Mouse (Mus musculus): ENCODE measurements around the gene Khnyn.

Gene Khnyn

GRCm38 (mm10) chr14:55873242-55873713 lies 11.5 kb upstream of the Khnyn start:
- peak in 1 of 2 experiments; percentile 26 for DNase-seq (ENCODE audit: low spot score in 2 of 2)

DNA sequence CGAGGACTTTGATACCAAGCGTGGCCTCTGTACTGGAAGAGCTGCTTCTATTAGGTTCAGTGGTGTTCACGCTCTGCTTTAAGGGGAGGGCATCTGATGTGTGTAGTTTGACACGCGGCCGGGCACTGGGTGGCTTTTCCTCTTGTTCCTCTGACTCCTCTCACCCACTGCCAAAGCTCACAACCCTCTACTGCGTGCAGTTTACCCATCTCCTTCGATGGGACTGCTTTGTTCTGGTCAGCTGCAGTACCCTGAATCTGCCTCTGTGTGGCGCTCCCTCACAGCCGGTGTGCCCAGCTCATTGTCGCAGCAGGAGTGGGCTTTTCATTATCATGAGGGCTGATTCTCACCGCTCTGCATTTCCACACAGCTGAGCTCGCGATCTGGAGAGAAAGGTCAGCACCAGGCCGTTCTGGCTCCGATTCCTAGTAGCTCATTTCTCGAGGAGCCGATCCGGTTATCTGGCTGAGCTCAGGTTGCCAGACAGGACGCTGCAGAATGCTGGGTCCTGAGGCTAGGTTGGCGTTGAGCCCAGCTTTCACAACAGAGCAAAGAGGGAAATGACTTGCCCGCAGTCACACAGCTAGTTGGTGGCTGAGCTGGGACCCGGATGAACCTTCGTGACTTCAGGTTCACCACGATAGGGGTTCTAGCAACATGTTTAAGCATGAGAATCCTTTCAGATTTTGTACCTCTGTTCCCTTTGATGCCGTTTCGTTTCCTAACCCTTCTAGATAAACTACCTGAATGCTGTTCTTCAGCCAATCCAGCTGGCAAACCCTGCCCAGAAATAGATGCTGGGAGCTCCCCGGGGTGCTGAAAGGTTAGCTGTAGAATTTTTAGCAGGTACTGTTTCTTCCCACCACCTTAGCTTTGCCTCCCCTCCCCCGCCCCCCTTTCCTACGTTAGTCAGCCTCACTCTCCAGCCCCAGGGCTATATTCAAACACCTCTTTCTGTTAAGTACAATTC lies 10.7 kb upstream of the Khnyn start:
- DNase-seq (ENCODE audit: low spot score in 2 of 2): peak; percentile 76 to 85

DNA sequence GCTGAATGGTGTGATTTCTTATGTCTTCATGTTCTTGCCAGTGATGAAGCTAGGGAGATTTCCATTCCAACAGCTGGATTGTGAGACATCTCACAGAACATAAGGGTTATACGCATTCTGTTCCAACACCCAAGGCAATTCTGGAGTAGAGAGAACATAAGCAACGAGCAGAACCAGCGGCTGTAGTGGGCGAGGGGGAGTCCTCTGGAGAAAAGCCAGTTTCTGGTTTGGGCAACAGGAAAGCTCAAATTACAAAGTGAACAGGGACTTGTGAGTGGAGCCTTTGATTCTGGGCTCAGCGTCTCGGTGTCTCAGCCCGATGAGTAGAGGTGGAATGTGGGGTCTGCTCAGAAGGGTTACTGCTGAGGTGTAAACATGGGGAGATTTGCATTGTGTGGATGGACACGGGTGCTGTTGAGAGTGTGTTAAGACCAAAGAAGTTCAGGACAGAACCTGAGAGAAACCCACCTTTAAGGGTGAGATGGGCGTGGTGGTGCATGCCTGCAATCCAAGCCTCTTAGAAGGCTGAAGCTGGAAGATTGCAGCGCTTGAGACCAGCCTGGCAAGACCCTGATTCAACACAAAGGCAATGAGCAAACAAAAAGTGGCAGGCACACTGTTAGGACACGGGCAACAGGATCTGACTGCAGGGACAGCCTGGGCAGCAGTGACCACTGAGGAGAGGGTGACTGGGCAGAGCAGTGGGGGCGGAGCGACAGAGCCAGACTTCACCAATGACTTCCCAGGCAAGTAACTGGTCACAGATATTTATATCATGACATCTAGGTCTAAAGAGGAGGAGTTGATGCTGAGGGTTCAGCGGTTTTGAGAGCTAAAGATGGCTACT lies 7.1 kb upstream of the Khnyn start:
- peak in 1 of 2 experiments; percentile 48 for DNase-seq (ENCODE audit: low spot score in 2 of 2)

DNA sequence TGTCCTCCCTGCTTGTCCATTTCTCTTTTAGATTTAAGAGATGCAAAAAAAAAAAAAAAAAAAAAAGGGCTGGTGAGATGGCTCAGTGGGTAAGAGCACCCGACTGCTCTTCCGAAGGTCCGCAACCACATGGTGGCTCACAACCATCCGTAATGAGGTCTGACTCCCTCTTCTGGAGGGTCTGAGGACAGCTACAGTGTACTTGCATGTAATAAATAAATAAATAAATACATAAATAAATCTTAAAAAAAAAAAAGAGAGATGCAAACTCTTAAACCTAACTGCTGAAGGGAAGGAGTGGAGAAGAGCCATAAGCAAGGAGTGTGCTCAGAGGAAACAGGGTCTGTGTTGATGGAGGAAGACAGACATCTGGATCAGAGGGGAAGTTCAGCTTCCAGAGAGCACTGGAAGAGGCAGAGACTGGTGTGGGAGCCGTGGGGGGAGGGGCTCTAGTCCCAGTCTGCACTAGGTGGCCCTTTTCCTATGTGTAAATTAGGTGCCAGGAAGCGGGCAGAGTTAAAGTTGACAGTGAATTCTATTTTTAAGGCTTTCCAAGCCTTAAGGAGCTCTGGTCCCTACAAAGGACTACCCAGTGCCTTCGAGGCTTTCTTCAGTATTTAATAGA lies 6.3 kb upstream of the Khnyn start:
- no peak for DNase-seq (ENCODE audit: low spot score in 2 of 2)

GRCm38 (mm10) chr14:55879623-55880022 lies 5.1 kb upstream of the Khnyn start:
- peak; percentile 85 to 87 for DNase-seq (ENCODE audit: low spot score in 2 of 2)

DNA sequence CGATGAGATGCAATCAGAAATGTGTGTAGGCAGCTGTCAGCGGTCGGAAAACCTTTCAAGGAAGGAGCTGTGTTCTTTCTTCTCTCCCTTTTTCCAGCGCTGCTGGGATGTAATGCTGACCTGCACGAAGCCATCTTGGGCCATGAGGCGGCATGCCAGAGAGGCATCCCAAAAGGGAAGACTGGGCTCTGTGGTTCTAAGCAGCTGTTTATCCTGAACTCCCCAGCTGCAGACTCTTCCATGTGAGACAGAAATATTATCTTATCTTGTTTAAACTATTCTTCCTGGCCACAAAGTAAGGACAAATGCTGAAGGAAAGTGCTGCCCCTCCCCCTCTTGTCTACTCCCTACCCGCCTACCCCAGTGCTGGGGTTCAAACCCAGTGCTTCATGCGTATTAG lies 3.8 kb upstream of the Khnyn start:
- no peak for DNase-seq (ENCODE audit: low spot score in 2 of 2)

DNA sequence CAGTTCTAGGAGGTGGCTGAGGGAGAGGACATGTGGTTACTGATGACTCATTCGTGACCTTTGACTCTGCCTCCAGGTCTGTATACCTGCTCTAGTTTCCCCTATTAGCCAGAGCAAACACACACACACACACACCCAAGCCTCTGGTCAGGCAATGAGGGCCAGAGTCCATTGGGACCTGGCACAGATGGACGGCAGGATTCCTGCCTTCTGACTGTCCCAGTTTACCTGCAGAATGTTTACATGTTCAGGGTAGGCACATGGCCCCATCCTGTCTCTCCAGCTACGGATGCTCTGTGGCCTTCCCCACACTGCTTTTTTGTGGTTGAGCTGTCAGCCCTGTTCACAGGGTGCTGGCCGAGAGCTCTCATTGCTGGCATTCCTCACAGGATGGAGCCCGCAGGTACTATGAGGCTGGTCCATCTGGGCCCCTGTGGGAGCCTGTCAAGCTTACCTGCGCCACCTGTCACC lies 2.5 kb upstream of the Khnyn start:
- DNase-seq (ENCODE audit: low spot score in 2 of 2): peak in 1 of 2 experiments; percentile 28

DNA sequence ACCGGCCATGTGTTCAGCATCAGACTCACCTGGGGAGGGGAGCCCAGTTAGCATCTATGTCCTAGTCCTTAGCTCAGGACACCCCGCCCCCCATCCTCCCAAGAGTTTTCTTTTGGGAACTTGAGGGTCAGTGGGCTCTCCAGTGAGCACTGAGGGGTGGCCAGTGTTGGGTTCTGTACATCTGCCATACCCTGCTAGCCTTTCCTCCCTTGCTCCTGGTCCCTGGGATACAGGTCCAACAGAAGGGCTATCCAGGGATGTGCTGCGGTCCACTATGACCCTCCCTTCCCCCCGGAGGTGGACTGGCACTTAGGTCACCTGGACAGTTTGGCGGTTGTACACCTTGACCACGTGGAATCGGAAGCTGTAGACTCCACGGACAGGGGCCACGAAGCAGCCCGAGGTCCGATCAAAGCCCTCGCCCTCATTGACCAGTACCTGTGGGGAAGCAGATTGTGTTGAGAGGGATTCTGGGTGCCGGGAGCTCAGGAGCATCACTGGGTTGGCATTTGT lies 1.5 kb upstream of the Khnyn start:
- peak in 1 of 2 experiments; percentile 25 for DNase-seq (ENCODE audit: low spot score in 2 of 2)

- DNase-seq (ENCODE audit: low spot score in 2 of 2): no peak
These were observed 1.1 kb upstream of the Khnyn start for GRCm38 (mm10) chr14:55883663-55884062.

GRCm38 (mm10) chr14:55884166-55884565 lies 581 bp upstream of the Khnyn start, which contains the start of gene Cbln3:
Cbln3 (minus strand) TSS chr14:55884392.
- DNase-seq (ENCODE audit: low spot score in 2 of 2): peak; percentile 60 to 71

- DNase-seq (ENCODE audit: low spot score in 2 of 2): peak in 1 of 2 experiments; percentile 41
These were observed 505 bp downstream of the Khnyn start for GRCm38 (mm10) chr14:55885114-55885790.

DNA sequence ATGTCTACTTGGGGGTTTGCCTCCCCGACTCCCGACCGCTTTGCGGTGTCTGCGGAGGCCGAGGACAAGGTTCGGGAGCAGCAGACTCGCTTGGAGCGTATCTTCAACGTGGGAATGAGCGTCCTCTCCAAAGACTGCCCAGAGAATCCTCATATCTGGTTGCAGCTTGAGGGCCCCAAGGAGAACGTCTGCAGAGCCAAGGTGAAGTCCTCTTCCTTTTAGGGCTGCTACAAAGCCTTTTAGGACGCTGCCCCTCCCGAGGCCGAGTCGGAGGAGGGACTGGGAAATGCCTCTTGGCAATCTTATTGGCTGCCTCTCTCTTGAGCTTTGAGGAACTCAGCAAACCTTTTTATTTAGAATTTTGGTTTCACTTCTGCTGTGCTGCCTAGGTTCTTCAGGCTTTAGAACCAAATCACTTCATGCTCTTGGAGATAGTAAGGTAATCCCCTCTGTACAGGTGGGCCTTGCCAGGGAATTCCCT lies 1.1 kb downstream of the Khnyn start:
- peak; percentile 60 to 61 for DNase-seq (ENCODE audit: low spot score in 2 of 2)

DNA sequence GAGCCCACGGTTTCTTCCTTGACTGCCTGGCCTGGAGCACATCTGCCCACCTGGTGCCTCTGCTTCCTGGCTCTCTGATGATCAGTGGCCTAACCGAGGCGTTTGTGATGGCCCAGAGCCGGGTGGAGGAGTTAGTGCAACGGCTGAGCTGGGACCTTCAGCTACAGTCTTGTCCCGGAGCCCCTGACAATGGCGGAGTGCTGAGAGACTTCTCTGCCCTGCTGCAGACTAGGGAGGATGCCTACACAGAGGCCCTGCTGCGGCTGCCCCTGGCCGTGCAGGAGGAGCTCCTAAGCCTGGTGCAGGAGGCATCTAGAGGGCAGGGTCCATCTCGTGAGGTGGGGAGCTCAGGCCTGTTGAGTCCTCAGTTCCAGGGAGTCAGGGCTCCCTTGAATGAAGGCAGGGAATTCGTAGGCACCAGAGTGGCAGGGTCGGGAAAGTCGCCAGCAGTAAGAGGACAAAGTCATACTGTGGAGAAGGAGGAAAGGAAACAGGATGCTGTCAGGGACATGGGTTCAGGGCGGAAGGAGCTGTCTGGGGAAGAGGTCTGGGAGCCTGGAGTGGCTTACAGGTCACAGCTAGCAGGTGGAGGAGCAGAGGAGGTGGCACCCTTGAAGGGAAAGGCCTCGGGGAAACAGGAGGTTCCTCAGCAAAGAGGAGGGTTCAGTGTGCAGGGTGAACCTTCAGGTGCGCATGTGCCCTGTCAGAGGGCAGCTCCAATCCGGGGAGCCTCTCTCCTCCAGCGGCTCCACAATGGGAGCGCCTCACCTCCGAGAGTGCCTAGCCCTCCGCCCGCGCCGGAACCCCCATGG lies 2.0 kb downstream of the Khnyn start:
- no peak for DNase-seq (ENCODE audit: low spot score in 2 of 2)

- no peak for DNase-seq (ENCODE audit: low spot score in 2 of 2)
These were observed 12.9 kb downstream of the Khnyn start for GRCm38 (mm10) chr14:55897671-55898070.

DNA sequence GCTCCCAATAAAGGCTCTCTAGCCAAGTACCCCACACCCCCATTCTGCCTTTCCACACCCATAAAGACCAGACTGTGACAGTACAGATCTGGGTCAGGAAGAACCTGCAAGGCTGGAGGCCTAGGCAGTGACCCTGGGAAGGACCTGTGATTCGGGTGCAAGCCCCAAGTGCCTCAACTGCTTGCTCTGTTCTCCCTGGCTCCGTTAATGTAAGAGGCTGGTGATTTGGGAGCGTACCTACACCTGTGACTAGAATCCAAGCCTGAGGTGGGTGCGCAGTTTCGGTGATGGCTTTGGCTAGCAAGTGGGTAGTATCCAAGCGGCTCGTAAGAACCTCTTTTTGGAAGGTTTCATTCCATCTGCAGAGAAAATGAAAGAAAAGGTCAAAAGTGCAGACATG lies 14.2 kb downstream of the Khnyn start:
- no peak for DNase-seq (ENCODE audit: low spot score in 2 of 2)

DNA sequence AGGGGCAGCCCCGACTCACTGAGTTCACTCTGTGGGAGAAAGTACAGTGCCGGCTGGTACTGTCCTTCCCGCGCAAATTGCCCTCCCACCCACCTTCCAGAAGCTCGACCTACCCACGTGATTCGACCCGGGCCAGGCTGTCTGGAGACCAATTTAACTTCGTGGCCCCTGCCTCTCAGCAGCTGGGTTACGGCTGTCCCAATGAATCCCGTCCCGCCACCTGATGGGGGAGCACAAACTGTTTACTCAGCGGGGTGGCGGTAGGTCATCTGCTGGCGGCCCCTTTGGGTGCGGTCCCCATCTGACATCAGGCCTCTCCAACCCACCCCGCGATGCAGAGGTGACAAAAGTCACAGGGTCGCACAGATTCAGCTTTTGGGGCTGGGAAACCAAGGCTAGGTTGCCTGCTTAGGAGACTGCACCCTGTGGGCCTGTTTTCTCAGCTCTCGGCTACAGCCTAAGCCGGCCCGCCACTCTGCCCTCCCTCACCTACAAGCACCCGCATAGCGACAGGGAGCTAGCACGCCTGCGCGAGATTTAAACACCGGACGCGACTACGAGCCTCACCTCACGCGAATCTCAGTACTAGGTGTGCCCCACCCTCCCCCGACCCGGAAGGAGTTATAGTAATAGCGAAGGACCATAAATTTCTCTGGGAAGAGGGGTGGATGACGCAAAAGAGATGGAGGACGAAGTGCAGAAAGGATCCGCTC lies 15.1 kb downstream of the Khnyn start, which contains the start of gene Sdr39u1:
Gene Sdr39u1 (minus strand): TSS at position 593 of the 713 bp plus-strand sequence.
- DNase-seq (ENCODE audit: low spot score in 2 of 2): peak; percentile 93 to 96

GRCm38 (mm10) chr14:55900414-55900755 lies 15.6 kb downstream of the Khnyn start:
- no peak for DNase-seq (ENCODE audit: low spot score in 2 of 2)

DNA sequence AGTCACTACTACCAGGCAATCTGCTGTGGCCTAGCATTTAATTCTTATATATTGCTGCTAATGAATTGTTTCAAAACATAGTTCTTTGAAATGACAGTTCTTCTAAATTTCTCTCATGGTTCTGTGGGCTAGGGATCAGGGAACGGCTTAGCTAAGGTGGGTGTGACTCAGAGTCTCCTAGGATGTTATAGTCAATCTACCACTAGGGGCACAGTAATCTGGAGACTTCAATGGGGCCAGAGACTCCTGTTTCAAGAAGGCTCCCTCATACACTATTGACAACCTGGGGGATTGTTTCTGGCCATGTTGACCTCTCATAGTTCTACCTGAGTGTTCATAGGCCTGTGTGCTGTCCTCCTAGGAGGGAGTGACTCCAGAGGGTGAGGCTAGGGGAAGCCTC lies 20.8 kb downstream of the Khnyn start:
- no peak for DNase-seq (ENCODE audit: low spot score in 2 of 2)

- no peak for DNase-seq (ENCODE audit: low spot score in 2 of 2)
These were observed 28.7 kb downstream of the Khnyn start for GRCm38 (mm10) chr14:55913406-55913805.

Data from right cerebral cortex, postnatal 10 days (tissue).